Mouse (Mus musculus) spleen, adult 12 weeks (tissue): Measurements from ENCODE around the gene Dchs2.

Experiments
- DNase-seq: peaks from one replicate; pipeline ENCODE4 v3.0.0; 2022; ENCODE audit warnings: low spot score

Gene Dchs2

GRCm38 (mm10) chr3:83259421-83259820, 131.7 kb downstream of the Dchs2 start:
- DNase-seq = no peak

GRCm38 (mm10) chr3:83266009-83266408, 138.3 kb downstream of the Dchs2 start:
- DNase-seq = no peak

- DNase-seq = no peak
These were observed 142.5 kb downstream of the Dchs2 start for GRCm38 (mm10) chr3:83270228-83270627.

- no peak for DNase-seq
These were observed 143.2 kb downstream of the Dchs2 start for GRCm38 (mm10) chr3:83270982-83271381.

GRCm38 (mm10) chr3:83273555-83274244, 146.0 kb downstream of the Dchs2 start:
- no peak for DNase-seq

GRCm38 (mm10) chr3:83275703-83276102, 148.0 kb downstream of the Dchs2 start:
- DNase-seq = no peak

- no peak for DNase-seq
These were observed 156.1 kb downstream of the Dchs2 start for GRCm38 (mm10) chr3:83283882-83284281.

- DNase-seq = no peak
These were observed 159.2 kb downstream of the Dchs2 start for GRCm38 (mm10) chr3:83286975-83287405.

GRCm38 (mm10) chr3:83288118-83288840, 160.5 kb downstream of the Dchs2 start:
- DNase-seq = no peak

- DNase-seq = no peak
These were observed 162.7 kb downstream of the Dchs2 start for GRCm38 (mm10) chr3:83290482-83290881.

- DNase-seq = no peak
These were observed 163.2 kb downstream of the Dchs2 start for GRCm38 (mm10) chr3:83290953-83291352.

- no peak for DNase-seq
These were observed 172.1 kb downstream of the Dchs2 start for GRCm38 (mm10) chr3:83299783-83300382.

GRCm38 (mm10) chr3:83303876-83304275, 176.1 kb downstream of the Dchs2 start:
- DNase-seq = no peak

- DNase-seq = no peak
These were observed 218.2 kb downstream of the Dchs2 start for GRCm38 (mm10) chr3:83345928-83346327.

- DNase-seq = no peak
These were observed 240.8 kb downstream of the Dchs2 start for GRCm38 (mm10) chr3:83368500-83369068.

- DNase-seq = no peak
These were observed 242.1 kb downstream of the Dchs2 start for GRCm38 (mm10) chr3:83369871-83370270.

- DNase-seq = no peak
These were observed 246.6 kb downstream of the Dchs2 start for GRCm38 (mm10) chr3:83374333-83374732.

GRCm38 (mm10) chr3:83376834-83377233, 249.1 kb downstream of the Dchs2 start:
- DNase-seq = no peak
